Mouse (Mus musculus) hindbrain, embryonic 13.5 days (tissue): Measurements from ENCODE around the gene Frem2. TPM values are rescaled to one million over a fixed set of nuclear protein-coding genes. Genes with fewer than 3 reads are reported as not detected.

Experiments used
- ATAC-seq: fragments of 200-750 bp; cut with Nextera tagmentation; 2 replicates; pipeline ENCODE4 v1.8.0; 2017; ENCODE audit warnings: moderate TSS enrichment; ENCODE audit not compliant: low FRiP score
- H3K27ac ChIP-seq: fragments of 300-500 bp; sonication (generic); 2 replicates; pipeline ENCODE4 v1.5.1; 2015; ENCODE audit warnings: inconsistent platforms, mild to moderate bottlenecking, moderate library complexity
- H3K27me3 ChIP-seq: fragments of 300-500 bp; sonication (generic); 2 replicates; pipeline ENCODE4 v1.6.1; 2015; ENCODE audit warnings: mild to moderate bottlenecking, inconsistent platforms
- H3K36me3 ChIP-seq: fragments of 300-500 bp; sonication (generic); 2 replicates; pipeline ENCODE4 v1.6.1; 2015; ENCODE audit warnings: mild to moderate bottlenecking, inconsistent platforms
- H3K4me1 ChIP-seq: fragments of 300-500 bp; sonication (generic); replicated peaks from 2 replicates; pipeline ENCODE4 v1.6.1; 2015; ENCODE audit warnings: inconsistent platforms
- H3K4me2 ChIP-seq: fragments of 300-500 bp; sonication (generic); 2 replicates; pipeline ENCODE4 v1.6.1; 2015; ENCODE audit warnings: inconsistent platforms, mild to moderate bottlenecking, moderate library complexity
- H3K4me3 ChIP-seq: fragments of 300-500 bp; sonication (generic); 2 replicates; pipeline ENCODE4 v1.5.1; 2015; ENCODE audit warnings: mild to moderate bottlenecking, inconsistent platforms
- H3K9ac ChIP-seq: fragments of 300-500 bp; sonication (generic); 2 replicates; pipeline ENCODE4 v1.6.1; 2015; ENCODE audit warnings: mild to moderate bottlenecking, inconsistent platforms
- H3K9me3 ChIP-seq: fragments of 300-500 bp; sonication (generic); 2 replicates; pipeline ENCODE4 v1.6.1; 2016; ENCODE audit warnings: inconsistent platforms
- WGBS: fragments of 180-500 bp; shearing (Covaris S2); methylation state at CpG from one replicate; pipeline ENCODE4 v1.1.7; 2015; 5-methylcytosine and 5-hydroxymethylcytosine counted together
- polyA plus RNA-seq: library from polyadenylated mRNA; unstranded; fragments of >200 nt; fragmentation: Nextera tagmentation; extraction: Ambion mirVana; gene quantifications from 2 replicates; pipeline ENCODE4 v1.2.1, GENCODE M21; 2015

Frem2 gene
- polyA plus RNA-seq, 1 experiment from 2014 or later = 1.3 TPM

DNA sequence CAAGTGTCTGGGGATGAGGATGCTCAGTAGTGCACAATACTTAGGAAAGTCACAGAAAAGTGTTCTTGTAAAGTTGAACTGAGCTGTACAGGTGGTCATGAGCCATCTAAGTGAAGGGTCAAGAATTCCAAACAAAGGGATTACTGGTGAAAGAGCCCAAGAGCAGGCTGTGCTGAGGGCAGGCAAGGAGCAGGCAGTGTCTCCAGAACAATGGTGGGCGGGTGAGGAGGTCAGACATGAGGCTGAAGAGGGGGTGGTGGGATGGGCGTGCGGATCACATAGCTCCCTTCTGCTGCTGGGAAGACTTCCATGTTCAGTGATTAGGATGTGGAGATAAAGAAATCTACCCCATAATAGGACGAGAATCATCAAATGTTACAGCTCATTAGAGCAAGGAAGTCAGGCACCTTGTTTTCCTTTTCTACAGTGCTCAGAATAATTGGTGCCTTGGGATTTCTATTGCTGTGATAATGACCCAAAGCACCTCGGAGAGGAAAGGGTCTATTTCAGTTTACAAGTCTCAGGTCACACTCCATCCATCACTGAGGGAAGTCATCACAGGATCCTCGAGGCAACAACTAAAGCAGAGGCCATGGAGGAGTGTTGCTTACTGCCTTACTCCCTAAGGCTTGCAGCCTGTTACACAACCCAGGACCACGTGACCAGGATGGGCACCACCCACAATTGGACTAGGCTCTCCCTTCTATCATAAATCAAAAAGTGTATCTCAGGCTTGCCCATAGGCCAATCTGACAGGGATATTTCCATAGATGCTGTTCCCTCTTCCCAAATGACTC is 80.6 kb downstream of the Frem2 start:
- ATAC-seq = no peak
- 21% methylated on average over 7 of the region's 7 CpGs for WGBS

DNA sequence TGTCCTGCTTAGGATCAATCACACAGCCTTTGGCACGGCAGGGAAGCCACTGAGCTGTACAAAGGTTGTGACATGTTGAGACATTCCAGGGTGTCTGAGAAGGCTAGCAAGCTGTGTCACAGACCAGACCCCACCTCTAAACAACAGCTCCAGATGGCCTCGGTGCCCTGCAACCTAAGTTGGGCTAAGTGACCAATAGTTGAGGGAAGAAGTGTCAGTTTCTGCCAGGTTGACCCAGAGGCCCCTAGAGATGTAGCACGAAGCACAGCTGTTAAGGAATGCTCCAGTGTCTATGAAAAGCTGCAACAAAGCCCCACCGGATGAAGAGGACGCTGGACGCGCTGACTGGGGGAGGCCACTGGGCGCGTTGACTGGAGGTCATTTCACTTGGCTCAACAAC is 83.0 kb downstream of the Frem2 start:
- H3K4me3 ChIP-seq = no peak overlapping the region
- ATAC-seq = no peak
- 16% methylated on average over 9 of the region's 9 CpGs for WGBS

More for the DNA sequence above, 80.6 kb downstream of the Frem2 start:
- Histone ChIP-seq H3K36me3 (no peaks in the 10 kb centered on the region), H3K4me3 (no peak overlapping the region), H3K27ac (no peak overlapping the region), H3K4me2 (no peak overlapping the region), H3K4me1 (0 out of 2 replicates have a peak, but pooled peaks cover 2% of the 10 kb centered on the region), H3K9me3 (no peaks in the 10 kb centered on the region), H3K27me3 (0 out of 2 replicates have a peak, but pooled peaks cover 4% of the 10 kb centered on the region), H3K9ac (no peak overlapping the region)

DNA sequence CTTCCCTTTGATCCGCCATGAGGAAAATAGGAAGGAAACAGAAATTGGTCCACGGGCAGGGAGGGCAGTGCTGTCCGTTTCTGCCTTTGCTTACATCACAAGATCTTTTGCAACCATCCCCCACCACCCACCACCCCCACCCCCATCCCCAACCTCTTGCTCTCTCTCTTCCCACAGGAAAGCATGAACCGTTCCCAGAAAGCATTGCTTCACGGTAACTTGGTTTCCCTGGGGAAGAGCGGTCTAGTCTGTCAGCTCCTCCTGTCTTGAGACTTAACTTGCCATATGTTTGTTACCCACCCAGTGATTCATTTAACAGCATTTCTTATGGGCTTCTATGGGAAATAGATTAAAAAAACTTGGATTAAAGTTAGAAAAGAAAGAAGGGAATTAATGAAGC is 85.5 kb downstream of the Frem2 start:
- ATAC-seq = no peak
- WGBS = 56% methylated on average over 6 of the region's 6 CpGs

More for the DNA sequence above, 83.0 kb downstream of the Frem2 start:
- Histone ChIP-seq H3K4me2 (no peak overlapping the region), H3K9ac (no peak overlapping the region), H3K36me3 (no peaks in the 10 kb centered on the region), H3K9me3 (no peaks in the 10 kb centered on the region), H3K27ac (no peak overlapping the region), H3K4me1 (0 out of 2 replicates have a peak, but pooled peaks cover 2% of the 10 kb centered on the region), H3K27me3 (0 out of 2 replicates have a peak, but pooled peaks cover 4% of the 10 kb centered on the region)

DNA sequence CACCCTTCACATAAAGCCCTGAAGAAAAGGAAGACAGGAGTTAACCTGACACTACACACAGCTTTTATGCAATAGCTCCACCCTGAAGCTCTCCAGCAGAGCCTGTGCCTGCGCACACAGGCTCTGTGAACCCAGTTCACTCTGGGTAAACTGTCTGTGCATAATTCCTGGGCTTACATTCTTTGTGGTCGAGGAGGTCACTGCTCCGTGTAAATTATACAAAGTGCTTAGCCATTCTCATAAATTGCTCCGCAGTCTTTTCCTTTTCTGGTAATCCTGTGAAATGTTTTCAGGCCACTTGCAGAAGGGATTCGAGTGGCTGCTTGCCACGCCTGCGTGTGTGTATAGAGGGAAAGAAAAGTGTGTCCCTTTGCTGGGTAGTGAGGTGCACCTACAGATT is 92.6 kb downstream of the Frem2 start:
- peaks cover 8% of the 10 kb centered on the region; the same call in 1 of the 2 replicates for H3K27me3 ChIP-seq
- H3K36me3 ChIP-seq = no peaks in the 10 kb centered on the region
- no peak overlapping the region for H3K9ac ChIP-seq
- 35% methylated on average over 7 of the region's 7 CpGs for WGBS
- H3K9me3 ChIP-seq = no peaks in the 10 kb centered on the region
- peaks cover 21% of the 10 kb centered on the region for H3K4me1 ChIP-seq
- ATAC-seq = no peak
- no peak overlapping the region for H3K4me3 ChIP-seq
- H3K27ac ChIP-seq = peak overlapping the region; percentile 14; the same call in 1 of the 2 replicates
- H3K4me2 ChIP-seq = no peak overlapping the region

More for the DNA sequence above, 85.5 kb downstream of the Frem2 start:
- Histone ChIP-seq H3K4me2 (no peak overlapping the region), H3K36me3 (no peaks in the 10 kb centered on the region), H3K4me3 (no peak overlapping the region), H3K9ac (no peak overlapping the region), H3K4me1 (0 out of 2 replicates have a peak, but pooled peaks cover 2% of the 10 kb centered on the region), H3K27me3 (0 out of 2 replicates have a peak, but pooled peaks cover 4% of the 10 kb centered on the region), H3K9me3 (no peaks in the 10 kb centered on the region), H3K27ac (no peak overlapping the region)

DNA sequence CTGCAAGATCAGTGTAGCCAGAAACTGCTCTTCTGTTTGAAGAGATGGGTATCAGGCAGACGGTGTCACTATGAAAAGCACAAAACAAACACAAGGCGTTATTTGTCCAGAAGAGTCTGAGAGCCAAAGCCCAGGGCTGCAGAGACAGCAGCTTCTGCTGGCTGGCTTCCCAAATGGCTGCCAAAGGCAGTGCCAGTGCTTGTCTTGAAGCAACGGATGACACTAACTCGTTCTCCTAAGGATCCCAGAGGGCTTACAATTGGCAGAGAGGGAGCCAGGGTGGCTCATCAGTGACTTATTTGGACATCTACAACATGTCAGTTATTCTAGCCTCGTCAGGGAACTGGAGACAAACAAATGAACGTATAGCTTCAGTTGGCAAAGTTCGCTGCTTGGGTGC is 93.4 kb downstream of the Frem2 start:
- Histone ChIP-seq H3K27me3 (peaks cover 8% of the 10 kb centered on the region; the same call in 1 of the 2 replicates), H3K4me3 (no peak overlapping the region), H3K36me3 (no peaks in the 10 kb centered on the region), H3K27ac (peak overlapping the region; percentile 14; the same call in 1 of the 2 replicates), H3K4me2 (no peak overlapping the region), H3K9ac (no peak overlapping the region), H3K4me1 (peaks cover 21% of the 10 kb centered on the region), H3K9me3 (no peaks in the 10 kb centered on the region)
- 32% methylated on average over 7 of the region's 7 CpGs for WGBS
- ATAC-seq = peak; percentile 62; the same call in 1 of the 2 replicates

DNA sequence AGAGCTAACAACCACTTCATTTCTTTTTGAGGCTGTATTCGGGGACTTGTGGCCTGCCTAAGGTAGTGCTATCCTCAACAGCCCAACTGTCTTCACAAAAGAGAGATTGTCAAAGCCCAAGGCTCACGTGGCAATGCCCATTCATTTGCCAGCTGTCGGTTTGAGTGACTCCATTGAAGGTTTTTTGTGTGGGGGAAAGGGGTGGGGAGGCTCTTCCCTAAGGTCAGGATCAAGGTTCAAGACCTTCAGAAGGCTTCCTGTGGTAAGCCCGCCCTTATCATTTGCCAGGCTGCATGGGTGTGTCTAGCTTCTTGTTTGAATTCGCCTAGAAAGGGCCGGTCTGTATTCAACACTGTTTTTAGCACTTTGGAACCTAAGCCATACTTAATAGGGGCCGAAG is 95.3 kb downstream of the Frem2 start:
- Histone ChIP-seq H3K27me3 (peaks cover 8% of the 10 kb centered on the region; the same call in 1 of the 2 replicates), H3K9me3 (no peaks in the 10 kb centered on the region), H3K4me2 (no peak overlapping the region), H3K9ac (no peak overlapping the region), H3K27ac (no peak overlapping the region), H3K4me3 (no peak overlapping the region), H3K4me1 (peaks cover 21% of the 10 kb centered on the region), H3K36me3 (no peaks in the 10 kb centered on the region)
- ATAC-seq = no peak
- 28% methylated on average over 7 of the region's 7 CpGs for WGBS

DNA sequence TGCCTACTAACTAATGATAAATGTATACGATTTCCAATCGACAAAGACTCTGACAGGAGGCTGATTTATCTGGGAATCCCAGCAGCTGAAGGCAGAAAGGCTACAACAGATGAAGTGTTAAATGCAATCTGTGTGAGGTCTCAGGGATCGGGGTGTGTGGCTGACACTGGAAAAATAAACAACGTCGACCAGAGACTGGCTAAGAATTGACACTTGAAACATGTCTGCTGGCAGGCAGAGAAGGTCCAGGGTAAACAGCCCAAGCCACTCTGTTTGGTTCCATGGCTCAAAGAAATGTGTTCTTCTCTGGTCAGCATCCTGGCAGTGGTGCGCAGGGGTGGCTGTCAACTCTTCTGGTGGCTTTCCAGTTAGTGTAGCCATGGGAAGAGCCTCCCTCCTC is 98.1 kb downstream of the Frem2 start:
- peaks cover 13% of the 10 kb centered on the region for H3K4me1 ChIP-seq
- no peak overlapping the region for H3K27ac ChIP-seq
- no peak overlapping the region for H3K9ac ChIP-seq
- no peak overlapping the region for H3K4me3 ChIP-seq
- H3K27me3 ChIP-seq = 0 out of 2 replicates have a peak, but pooled peaks cover 2% of the 10 kb centered on the region
- no peak overlapping the region for H3K4me2 ChIP-seq
- 37% methylated on average over 6 of the region's 6 CpGs for WGBS
- ATAC-seq = no peak
- no peaks in the 10 kb centered on the region for H3K9me3 ChIP-seq
- H3K36me3 ChIP-seq = no peaks in the 10 kb centered on the region

DNA sequence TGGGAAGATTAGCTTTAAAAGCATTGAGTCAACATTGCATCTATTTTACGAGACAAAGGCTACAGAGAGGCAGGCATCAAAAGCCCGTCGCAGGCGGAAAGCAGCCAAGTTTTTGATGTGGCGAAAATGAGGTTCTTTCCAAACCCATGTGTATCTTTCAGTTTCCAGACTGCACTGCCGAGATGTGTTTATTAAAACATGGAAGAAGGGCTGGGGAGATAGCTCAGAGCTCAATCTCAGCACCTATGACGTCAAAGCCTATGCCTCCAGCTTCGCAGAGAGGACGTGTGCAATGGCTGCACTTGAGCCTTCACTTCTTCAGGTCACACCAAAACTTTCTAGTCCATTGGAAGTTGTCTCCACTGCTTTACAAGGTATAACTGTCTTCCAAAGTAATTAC is 98.9 kb downstream of the Frem2 start:
- Histone ChIP-seq H3K27me3 (0 out of 2 replicates have a peak, but pooled peaks cover 2% of the 10 kb centered on the region), H3K36me3 (no peaks in the 10 kb centered on the region), H3K4me1 (peaks cover 5% of the 10 kb centered on the region), H3K9me3 (no peaks in the 10 kb centered on the region), H3K4me2 (no peak overlapping the region), H3K27ac (no peak overlapping the region), H3K4me3 (no peak overlapping the region), H3K9ac (no peak overlapping the region)
- 85% methylated on average over 9 of the region's 9 CpGs for WGBS
- no peak for ATAC-seq

DNA sequence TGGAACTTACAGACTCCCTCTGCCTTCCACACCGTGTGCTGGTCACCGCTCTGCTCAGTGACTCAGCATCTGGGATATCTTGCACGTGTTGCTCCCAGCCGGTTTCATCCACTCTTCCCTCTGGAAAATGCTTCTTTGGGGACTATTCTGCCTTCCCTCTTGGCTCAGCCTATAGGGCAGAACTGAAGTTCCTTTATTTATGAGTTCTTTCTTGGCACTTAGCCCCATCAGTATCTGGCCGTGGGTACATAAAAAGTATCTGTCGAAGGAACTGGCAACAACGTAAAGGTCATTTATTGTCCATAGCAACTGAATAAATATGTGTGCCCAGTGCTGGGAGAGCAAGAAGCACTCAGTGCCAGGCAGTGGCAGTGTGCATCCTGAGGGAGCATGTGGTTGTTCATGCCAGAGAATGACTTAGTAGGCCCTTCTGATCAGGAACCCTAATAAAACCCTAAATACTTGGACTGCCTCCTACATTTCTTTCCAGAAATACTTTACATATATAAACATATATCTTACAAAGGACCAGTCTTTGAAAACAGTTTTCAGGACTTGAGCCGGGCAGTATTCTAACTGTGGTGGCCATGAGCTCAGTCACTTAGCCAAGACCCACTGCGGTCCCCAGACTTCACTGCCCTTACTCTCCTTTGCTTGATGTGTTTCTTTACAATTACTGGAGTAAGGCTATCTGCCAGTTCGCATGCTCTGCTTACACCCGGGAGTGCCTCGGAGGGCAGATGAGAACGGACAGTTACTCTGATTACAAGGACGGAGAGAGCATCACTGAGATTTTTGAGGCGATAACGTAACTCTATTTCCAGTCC is 99.6 kb downstream of the Frem2 start:
- H3K4me3 ChIP-seq = no peak overlapping the region
- no peaks in the 10 kb centered on the region for H3K9me3 ChIP-seq
- H3K36me3 ChIP-seq = no peaks in the 10 kb centered on the region
- H3K9ac ChIP-seq = no peak overlapping the region
- H3K27ac ChIP-seq = peak overlapping the region; percentile 36; the same call in 1 of the 2 replicates
- ATAC-seq = peak; percentile 72
- no peaks in the 10 kb centered on the region; the same call in none of the 2 replicates for H3K4me1 ChIP-seq
- 0 out of 2 replicates have a peak, but pooled peaks cover 2% of the 10 kb centered on the region for H3K27me3 ChIP-seq
- no peak overlapping the region for H3K4me2 ChIP-seq
- 78% methylated on average over 16 of the region's 16 CpGs for WGBS

DNA sequence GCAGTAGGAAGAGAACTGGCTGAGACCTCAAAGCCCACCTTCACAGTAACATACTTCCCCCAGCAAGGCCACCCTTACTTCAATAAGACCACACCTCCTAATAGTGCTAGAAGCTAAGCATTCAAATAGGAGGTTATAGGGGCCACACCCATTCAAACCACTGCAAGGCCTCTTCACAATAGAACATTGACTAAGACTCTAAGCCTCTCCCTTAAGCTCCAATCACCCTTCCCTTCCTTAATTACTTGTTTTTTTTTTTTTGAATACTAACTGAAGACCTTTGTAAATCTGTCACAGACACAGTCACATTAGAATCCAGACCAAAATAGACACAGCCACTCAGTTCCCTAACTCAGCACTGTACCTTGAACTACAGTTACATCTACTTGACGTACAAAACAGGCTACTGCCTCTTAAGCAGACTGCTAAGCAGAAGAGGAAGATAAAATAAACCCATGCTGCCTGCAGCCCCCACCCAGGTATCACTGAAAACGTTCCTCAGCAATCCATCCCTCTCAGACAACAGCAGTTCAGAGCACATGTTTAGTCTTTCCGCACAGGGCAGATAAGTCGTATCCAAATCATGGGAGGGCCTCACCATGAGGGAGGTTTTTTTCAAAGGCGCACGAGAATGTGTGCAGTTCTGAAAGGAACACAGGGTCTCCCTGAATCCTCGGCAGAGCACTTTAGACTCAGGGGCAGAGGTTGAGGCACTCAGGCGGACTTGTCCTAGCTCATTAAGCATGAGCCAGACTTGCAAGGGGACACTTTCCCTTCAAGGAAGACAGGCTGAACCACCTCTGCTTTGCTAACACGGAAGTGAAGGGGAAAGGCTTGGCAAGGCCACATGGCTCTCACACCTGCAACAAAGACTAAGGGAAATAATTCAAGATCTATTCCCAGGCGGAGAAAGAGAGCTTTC is 101.9 kb downstream of the Frem2 start:
- Histone ChIP-seq H3K4me3 (no peak overlapping the region), H3K9ac (no peak overlapping the region), H3K27me3 (0 out of 2 replicates have a peak, but pooled peaks cover 2% of the 10 kb centered on the region), H3K9me3 (no peaks in the 10 kb centered on the region), H3K27ac (no peak overlapping the region), H3K4me1 (no peaks in the 10 kb centered on the region), H3K4me2 (no peak overlapping the region), H3K36me3 (no peaks in the 10 kb centered on the region)
- WGBS = 69% methylated on average over 10 of the region's 10 CpGs
- no peak for ATAC-seq

DNA sequence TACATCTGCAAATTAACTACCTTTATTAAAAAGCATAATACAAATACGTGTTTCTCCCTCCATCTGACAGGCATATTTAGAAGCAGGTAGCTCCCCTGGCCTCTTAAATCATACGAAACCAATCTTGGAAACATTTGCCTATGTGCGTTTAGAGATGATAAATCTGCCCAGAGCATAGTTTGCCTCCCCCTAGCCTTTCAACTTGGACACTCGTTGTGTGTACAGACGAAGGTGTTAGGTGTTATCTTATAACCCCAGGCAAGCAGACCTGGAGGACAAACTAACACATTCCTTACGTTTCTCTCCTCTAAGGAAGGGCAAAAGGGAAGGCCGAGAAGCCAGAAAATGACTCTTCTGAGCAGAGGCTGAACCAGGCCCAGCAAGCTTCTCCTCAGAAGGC is 104.5 kb downstream of the Frem2 start:
- 83% methylated on average over 7 of the region's 7 CpGs for WGBS
- Histone ChIP-seq H3K4me2 (no peak overlapping the region), H3K9ac (no peak overlapping the region), H3K27me3 (no peaks in the 10 kb centered on the region), H3K9me3 (no peaks in the 10 kb centered on the region), H3K4me3 (no peak overlapping the region), H3K4me1 (no peaks in the 10 kb centered on the region), H3K36me3 (no peaks in the 10 kb centered on the region), H3K27ac (no peak overlapping the region)
- ATAC-seq = no peak
